Mouse (Mus musculus): ENCODE results near the gene Hic2. TPM values are rescaled to one million over a fixed set of nuclear protein-coding genes. Genes with fewer than 3 reads are reported as not detected.

Gene Hic2
- polyA plus RNA-seq, 1 experiment: 1.1 TPM

DNA sequence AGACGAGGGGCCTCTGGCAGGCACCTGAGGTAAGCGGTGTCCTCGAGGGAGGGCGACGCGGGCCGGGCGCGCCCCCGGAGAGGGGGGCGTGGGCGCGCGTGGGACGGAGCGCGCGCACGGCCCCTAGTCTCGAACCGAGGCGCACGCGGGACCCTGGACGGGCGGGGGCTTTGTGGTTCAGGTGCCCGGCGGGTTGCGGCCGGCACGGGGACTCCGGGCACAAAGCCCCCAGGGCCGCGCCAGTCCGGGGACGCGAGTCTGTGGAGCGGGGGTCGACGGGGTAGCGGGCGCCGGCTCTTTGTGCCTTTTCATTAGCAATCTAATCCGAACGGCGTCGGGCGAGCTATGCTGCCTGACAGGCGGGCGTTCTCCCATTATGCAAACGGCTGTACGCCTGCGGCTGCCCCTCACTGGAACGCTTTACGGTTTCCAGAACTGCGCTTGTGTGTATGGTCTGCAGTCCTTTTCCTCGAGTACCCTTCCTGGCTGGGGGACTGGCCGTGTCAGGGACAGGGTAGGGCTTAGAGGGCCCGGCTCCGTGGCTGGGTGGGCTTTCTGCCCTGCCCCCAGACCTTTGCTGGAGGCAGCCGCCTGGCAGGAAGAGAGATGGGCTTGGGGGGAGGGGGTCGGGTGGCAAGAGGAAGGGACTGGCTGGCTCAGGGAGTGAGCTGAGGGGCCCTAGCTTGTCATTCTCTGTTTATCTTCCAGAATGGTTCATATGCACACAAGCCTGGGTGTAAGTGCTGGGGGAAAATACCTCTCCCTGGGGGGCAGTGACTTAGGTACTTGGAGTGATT, 528 bp downstream of the Hic2 start:
- Histone ChIP-seq H3ac (ENCODE audit: control insufficient read depth, insufficient read length) (peak overlapping the region; percentile 26), H3K27me3 (ENCODE audit: control insufficient read depth, insufficient read depth, insufficient read length) (no peaks in the 10 kb centered on the region), H3K4me3 (peak overlapping the region; percentile 47), H3K4me2 (ENCODE audit: low read depth) (peak overlapping the region; percentile 96), H3K36me3 (ENCODE audit: control insufficient read depth, insufficient read depth) (no peaks in the 10 kb centered on the region), H3K79me2 (ENCODE audit: control insufficient read depth, insufficient read depth) (peaks cover 14% of the 10 kb centered on the region)
- TF ChIP-seq POLR2A (IDR thresholded peaks at IDR 0.05; ENCODE audit: insufficient read length, low read depth) (no peak), CEBPB (IDR thresholded peaks at IDR 0.05; ENCODE audit: insufficient read depth, poor library complexity, severe bottlenecking) (no peak), USF1 (IDR thresholded peaks at IDR 0.05; ENCODE audit: low read depth) (no peak), TCF12 (IDR thresholded peaks at IDR 0.05; ENCODE audit: insufficient read depth, poor library complexity, severe bottlenecking) (no peak), E2F4 (IDR thresholded peaks at IDR 0.05; ENCODE audit: insufficient read depth) (no peak), MYOD1 (IDR thresholded peaks at IDR 0.05; ENCODE audit: control insufficient read depth in 1 of 3, insufficient read length in 2 of 3, low read depth in 2 of 3) (no peak), SRF (IDR thresholded peaks at IDR 0.05; ENCODE audit: control insufficient read depth, insufficient read length, low read depth) (no peak), POLR2AphosphoS2 (IDR thresholded peaks at IDR 0.05; ENCODE audit: insufficient read length, low read depth) (no peak), MYOG (IDR thresholded peaks at IDR 0.05; ENCODE audit: control insufficient read depth in 1 of 3, insufficient read depth in 1 of 3, insufficient read length in 2 of 3, low read depth in 2 of 3) (no peak), TCF3 (IDR thresholded peaks at IDR 0.05; ENCODE audit: insufficient read length, low read depth) (no peak), REST (IDR thresholded peaks at IDR 0.05; ENCODE audit: insufficient read depth, insufficient read length) (no peak), MAX (IDR thresholded peaks at IDR 0.05; ENCODE audit: low read depth) (no peak)

- peak overlapping the region; percentile 47 for H3K4me3 ChIP-seq
- TF ChIP-seq CEBPB (IDR thresholded peaks at IDR 0.05; ENCODE audit: insufficient read depth, poor library complexity, severe bottlenecking) (no peak), REST (IDR thresholded peaks at IDR 0.05; ENCODE audit: insufficient read depth, insufficient read length) (no peak), E2F4 (IDR thresholded peaks at IDR 0.05; ENCODE audit: insufficient read depth) (no peak), SRF (IDR thresholded peaks at IDR 0.05; ENCODE audit: control insufficient read depth, insufficient read length, low read depth) (no peak), USF1 (IDR thresholded peaks at IDR 0.05; ENCODE audit: low read depth) (no peak), MYOD1 (IDR thresholded peaks at IDR 0.05; ENCODE audit: control insufficient read depth in 1 of 3, insufficient read length in 2 of 3, low read depth in 2 of 3) (no peak), MAX (IDR thresholded peaks at IDR 0.05; ENCODE audit: low read depth) (no peak), POLR2AphosphoS2 (IDR thresholded peaks at IDR 0.05; ENCODE audit: insufficient read length, low read depth) (no peak), TCF12 (IDR thresholded peaks at IDR 0.05; ENCODE audit: insufficient read depth, poor library complexity, severe bottlenecking) (no peak), MYOG (IDR thresholded peaks at IDR 0.05; ENCODE audit: control insufficient read depth in 1 of 3, insufficient read depth in 1 of 3, insufficient read length in 2 of 3, low read depth in 2 of 3) (no peak), TCF3 (IDR thresholded peaks at IDR 0.05; ENCODE audit: insufficient read length, low read depth) (no peak), POLR2A (IDR thresholded peaks at IDR 0.05; ENCODE audit: insufficient read length, low read depth) (no peak)
- H3K36me3 ChIP-seq (ENCODE audit: control insufficient read depth, insufficient read depth): no peaks in the 10 kb centered on the region
- H3ac ChIP-seq (ENCODE audit: control insufficient read depth, insufficient read length): peak overlapping the region; percentile 26
- H3K79me2 ChIP-seq (ENCODE audit: control insufficient read depth, insufficient read depth): peaks cover 20% of the 10 kb centered on the region
- peak overlapping the region; percentile 96 for H3K4me2 ChIP-seq (ENCODE audit: low read depth)
- no peaks in the 10 kb centered on the region for H3K27me3 ChIP-seq (ENCODE audit: control insufficient read depth, insufficient read depth, insufficient read length)
These were observed 1.1 kb downstream of the Hic2 start for GRCm38 (mm10) chr16:17234499-17234895.

GRCm38 (mm10) chr16:17234916-17235665, 1.7 kb downstream of the Hic2 start:
- H3K36me3 ChIP-seq (ENCODE audit: control insufficient read depth, insufficient read depth): no peaks in the 10 kb centered on the region
- H3ac ChIP-seq (ENCODE audit: control insufficient read depth, insufficient read length): no peak overlapping the region
- no peak for TF ChIP-seq MAX (IDR thresholded peaks at IDR 0.05; ENCODE audit: low read depth)
- TF ChIP-seq E2F4 (IDR thresholded peaks at IDR 0.05; ENCODE audit: insufficient read depth): no peak
- no peak for TF ChIP-seq SRF (IDR thresholded peaks at IDR 0.05; ENCODE audit: control insufficient read depth, insufficient read length, low read depth)
- TF ChIP-seq MYOG (IDR thresholded peaks at IDR 0.05; ENCODE audit: control insufficient read depth in 1 of 3, insufficient read depth in 1 of 3, insufficient read length in 2 of 3, low read depth in 2 of 3): no peak
- no peak for TF ChIP-seq MYOD1 (IDR thresholded peaks at IDR 0.05; ENCODE audit: control insufficient read depth in 1 of 3, insufficient read length in 2 of 3, low read depth in 2 of 3)
- TF ChIP-seq POLR2AphosphoS2 (IDR thresholded peaks at IDR 0.05; ENCODE audit: insufficient read length, low read depth): no peak
- no peak for TF ChIP-seq USF1 (IDR thresholded peaks at IDR 0.05; ENCODE audit: low read depth)
- no peak for TF ChIP-seq POLR2A (IDR thresholded peaks at IDR 0.05; ENCODE audit: insufficient read length, low read depth)
- no peak for TF ChIP-seq TCF12 (IDR thresholded peaks at IDR 0.05; ENCODE audit: insufficient read depth, poor library complexity, severe bottlenecking)
- no peak for TF ChIP-seq TCF3 (IDR thresholded peaks at IDR 0.05; ENCODE audit: insufficient read length, low read depth)
- TF ChIP-seq REST (IDR thresholded peaks at IDR 0.05; ENCODE audit: insufficient read depth, insufficient read length): no peak
- H3K4me2 ChIP-seq (ENCODE audit: low read depth): peak overlapping the region; percentile 96
- H3K27me3 ChIP-seq (ENCODE audit: control insufficient read depth, insufficient read depth, insufficient read length): no peaks in the 10 kb centered on the region
- H3K79me2 ChIP-seq (ENCODE audit: control insufficient read depth, insufficient read depth): peaks cover 23% of the 10 kb centered on the region
- H3K4me3 ChIP-seq: peak overlapping the region; percentile 47

DNA sequence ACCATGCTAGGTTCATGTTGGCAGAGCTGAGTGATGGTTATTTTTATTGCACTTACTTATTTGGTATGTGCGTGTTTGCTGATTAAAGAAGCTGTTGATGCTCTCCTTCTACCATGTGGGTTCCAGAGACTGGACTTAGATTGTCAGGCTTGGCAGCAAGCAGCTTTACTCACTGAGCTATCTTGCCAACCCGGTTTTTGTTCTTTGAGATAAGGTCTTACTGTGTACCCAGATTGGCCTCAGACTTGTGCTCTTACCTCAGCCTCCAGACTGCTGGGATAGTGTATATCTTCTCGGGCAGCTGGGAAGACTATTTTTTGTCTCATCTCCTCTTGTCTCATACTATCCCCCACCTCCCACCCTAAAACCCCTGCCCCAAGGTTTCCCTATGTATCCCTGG, 4.3 kb downstream of the Hic2 start:
- Histone ChIP-seq H3K79me2 (ENCODE audit: control insufficient read depth, insufficient read depth) (peaks cover 27% of the 10 kb centered on the region), H3K4me2 (ENCODE audit: low read depth) (no peak overlapping the region), H3K36me3 (ENCODE audit: control insufficient read depth, insufficient read depth) (no peaks in the 10 kb centered on the region), H3ac (ENCODE audit: control insufficient read depth, insufficient read length) (no peak overlapping the region), H3K27me3 (ENCODE audit: control insufficient read depth, insufficient read depth, insufficient read length) (no peaks in the 10 kb centered on the region), H3K4me3 (no peak overlapping the region)
- TF ChIP-seq USF1 (IDR thresholded peaks at IDR 0.05; ENCODE audit: low read depth): no peak
- no peak for TF ChIP-seq E2F4 (IDR thresholded peaks at IDR 0.05; ENCODE audit: insufficient read depth)
- no peak for TF ChIP-seq TCF3 (IDR thresholded peaks at IDR 0.05; ENCODE audit: insufficient read length, low read depth)
- TF ChIP-seq POLR2A (IDR thresholded peaks at IDR 0.05; ENCODE audit: insufficient read length, low read depth): no peak
- TF ChIP-seq CEBPB (IDR thresholded peaks at IDR 0.05; ENCODE audit: insufficient read depth, poor library complexity, severe bottlenecking): no peak
- no peak for TF ChIP-seq MAX (IDR thresholded peaks at IDR 0.05; ENCODE audit: low read depth)
- no peak for TF ChIP-seq MYOG (IDR thresholded peaks at IDR 0.05; ENCODE audit: control insufficient read depth in 1 of 3, insufficient read depth in 1 of 3, insufficient read length in 2 of 3, low read depth in 2 of 3)
